24 mouse cellular contexts compared by ENCODE assay signal in genomic region chr12:86146246-86146645, GRCm38 (mm10).
"Had no signal": no experiment of that assay in that cellular context is flagged by ENCODE, and none has a peak within 500 bp of the region (broad histone marks: within the 10 kb centered on the region; RNA-seq: fewer than 3 reads in every experiment).

No protein-coding gene starts in this region.

- H3K36me3 ChIP-seq: liver, embryonic 13.5 days had no signal

- DNase-seq: gastrocnemius, postnatal 14 days; gastrocnemius, postnatal 36 days; heart, adult 11 months; heart, adult 2 months; heart, postnatal 14 days; heart, postnatal 36 days; kidney, adult 18-20 months; kidney, adult 8-10 months; kidney, postnatal 10 days; kidney, postnatal 25 days; kidney, postnatal 4 days; liver; liver, embryonic 13.5 days had no signal

- ATAC-seq: hindbrain, postnatal 0 days; intestine, embryonic 16.5 days had no signal

- H3K4me3 ChIP-seq: heart, adult 2 months; heart, embryonic 13.5 days; heart, embryonic 15.5 days; hindbrain, embryonic 13.5 days; hindbrain, embryonic 15.5 days; layer of hippocampus, adult 2 months; limb, embryonic 10.5 days; limb, embryonic 12.5 days; liver, embryonic 13.5 days had no signal

- H3K4me1 ChIP-seq: heart, embryonic 13.5 days; heart, embryonic 15.5 days; hindbrain, embryonic 13.5 days; hindbrain, embryonic 15.5 days; liver, embryonic 13.5 days had no signal

- H3K9ac ChIP-seq: heart, embryonic 13.5 days; heart, embryonic 15.5 days; hindbrain, embryonic 13.5 days; hindbrain, embryonic 15.5 days; limb, embryonic 12.5 days; liver, embryonic 13.5 days had no signal

- H3K27ac ChIP-seq: heart, adult 2 months; heart, embryonic 13.5 days; heart, embryonic 15.5 days; hindbrain, embryonic 13.5 days; hindbrain, embryonic 15.5 days; hindbrain, postnatal 0 days; layer of hippocampus, adult 2 months; limb, embryonic 10.5 days; limb, embryonic 12.5 days; liver, embryonic 13.5 days had no signal

- H3K4me2 ChIP-seq: heart, embryonic 11.5 days; heart, embryonic 13.5 days; heart, embryonic 15.5 days; hindbrain, embryonic 13.5 days; hindbrain, embryonic 15.5 days; limb, embryonic 12.5 days; liver, embryonic 11.5 days; liver, embryonic 13.5 days had no signal

- H3K9me3 ChIP-seq: heart, embryonic 15.5 days; hindbrain, embryonic 13.5 days; hindbrain, embryonic 15.5 days; limb, embryonic 10.5 days; limb, embryonic 12.5 days; liver, embryonic 13.5 days had no signal

- H3K27me3 ChIP-seq: heart, embryonic 13.5 days; heart, embryonic 15.5 days; hindbrain, embryonic 13.5 days; hindbrain, embryonic 15.5 days; limb, embryonic 12.5 days; liver, embryonic 13.5 days had no signal
